Mouse (Mus musculus) cortical plate, adult 2 months (tissue): ENCODE measurements at regions not wholly inside any gene's neighbourhood (a gene's known extent, or its start where the extent isn't known, plus 50 kb on each side); places are given as distances from the start of the nearest gene placed in this dataset.

Experiments
- H3K27ac ChIP-seq: fragments of 200-500 bp; 2 replicates; pipeline ENCODE4 v1.5.1; 2012; ENCODE audit warnings: low read length, control low read depth, inconsistent platforms; ENCODE audit not compliant: insufficient read depth
- H3K4me1 ChIP-seq: fragments of 200-500 bp; 2 replicates; pipeline ENCODE4 v1.6.1; 2011; ENCODE audit warnings: low read length; ENCODE audit not compliant: control insufficient read depth, insufficient read depth
- H3K4me3 ChIP-seq: fragments of 200-500 bp; 2 replicates; pipeline ENCODE4 v1.5.1; 2011; ENCODE audit warnings: mild to moderate bottlenecking, low read length, control low read depth; ENCODE audit not compliant: insufficient read depth
- CTCF ChIP-seq: fragments of 200-500 bp; IDR thresholded peaks from 2 replicates; pipeline ENCODE4 v1.5.1; 2011; ENCODE audit warnings: mild to moderate bottlenecking, control low read depth, low read length; ENCODE audit not compliant: insufficient read depth; ENCODE audit errors: extremely low read depth
- POLR2A ChIP-seq: fragments of 200-500 bp; IDR thresholded peaks from 2 replicates; pipeline ENCODE4 v1.6.1; 2011; ENCODE audit warnings: mild to moderate bottlenecking, low read length, control low read depth; ENCODE audit not compliant: insufficient read depth; ENCODE audit errors: extremely low read depth

DNA sequence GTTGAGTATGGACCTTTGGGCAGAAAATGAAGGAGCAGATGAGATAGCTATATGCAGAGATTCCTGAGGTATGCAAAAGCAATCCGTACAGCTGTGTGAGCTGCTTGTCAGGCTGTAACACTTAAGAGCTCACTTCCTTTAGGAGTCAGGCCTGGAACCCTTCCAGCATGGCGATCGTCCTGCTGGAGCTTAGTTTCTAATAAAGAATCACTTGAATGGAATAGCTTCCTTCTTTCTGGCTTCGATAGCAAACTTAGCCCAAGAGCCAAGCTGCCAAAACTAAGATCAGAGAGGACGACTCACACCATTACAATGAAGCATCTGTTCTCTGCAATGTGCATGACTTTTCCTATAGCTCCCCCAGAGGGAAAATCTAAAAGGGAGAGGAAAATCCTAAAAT is 253.4 kb upstream of the Amot start:
- Histone ChIP-seq H3K4me3 (no peak overlapping the region), H3K27ac (no peak overlapping the region), H3K4me1 (no peaks in the 10 kb centered on the region)
- TF ChIP-seq POLR2A (no peak), CTCF (no peak)

DNA sequence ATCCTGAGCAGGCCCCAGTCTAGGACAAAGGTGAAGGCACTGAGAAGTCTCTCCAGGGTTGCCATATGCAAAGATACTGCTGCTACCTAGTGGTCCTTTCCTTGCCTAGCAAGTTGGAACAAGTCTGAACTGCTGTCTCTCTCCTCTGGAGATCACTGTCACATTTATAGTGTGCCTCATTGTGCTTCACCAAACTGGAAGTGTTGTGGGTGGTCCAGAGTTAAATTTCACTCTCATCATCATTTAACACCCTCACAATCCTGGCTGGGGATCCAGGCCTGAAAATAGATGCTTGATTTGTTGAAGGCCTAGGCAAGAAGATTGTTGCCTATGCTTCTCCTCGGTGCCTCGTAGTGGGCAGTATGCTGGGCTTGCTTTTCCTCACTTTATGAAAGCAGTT is 248.4 kb upstream of the Amot start:
- Histone ChIP-seq H3K4me3 (no peak overlapping the region), H3K4me1 (no peaks in the 10 kb centered on the region), H3K27ac (no peak overlapping the region)
- TF ChIP-seq POLR2A (no peak), CTCF (0 out of 2 replicates have a peak, but pooled peaks have one; percentile 13)
